Mouse (Mus musculus): ENCODE data around the gene Ulk3.
A peak's percentile ranks its signal among the peaks of the same experiment; 100 is the strongest.

Ulk3 gene

DNA sequence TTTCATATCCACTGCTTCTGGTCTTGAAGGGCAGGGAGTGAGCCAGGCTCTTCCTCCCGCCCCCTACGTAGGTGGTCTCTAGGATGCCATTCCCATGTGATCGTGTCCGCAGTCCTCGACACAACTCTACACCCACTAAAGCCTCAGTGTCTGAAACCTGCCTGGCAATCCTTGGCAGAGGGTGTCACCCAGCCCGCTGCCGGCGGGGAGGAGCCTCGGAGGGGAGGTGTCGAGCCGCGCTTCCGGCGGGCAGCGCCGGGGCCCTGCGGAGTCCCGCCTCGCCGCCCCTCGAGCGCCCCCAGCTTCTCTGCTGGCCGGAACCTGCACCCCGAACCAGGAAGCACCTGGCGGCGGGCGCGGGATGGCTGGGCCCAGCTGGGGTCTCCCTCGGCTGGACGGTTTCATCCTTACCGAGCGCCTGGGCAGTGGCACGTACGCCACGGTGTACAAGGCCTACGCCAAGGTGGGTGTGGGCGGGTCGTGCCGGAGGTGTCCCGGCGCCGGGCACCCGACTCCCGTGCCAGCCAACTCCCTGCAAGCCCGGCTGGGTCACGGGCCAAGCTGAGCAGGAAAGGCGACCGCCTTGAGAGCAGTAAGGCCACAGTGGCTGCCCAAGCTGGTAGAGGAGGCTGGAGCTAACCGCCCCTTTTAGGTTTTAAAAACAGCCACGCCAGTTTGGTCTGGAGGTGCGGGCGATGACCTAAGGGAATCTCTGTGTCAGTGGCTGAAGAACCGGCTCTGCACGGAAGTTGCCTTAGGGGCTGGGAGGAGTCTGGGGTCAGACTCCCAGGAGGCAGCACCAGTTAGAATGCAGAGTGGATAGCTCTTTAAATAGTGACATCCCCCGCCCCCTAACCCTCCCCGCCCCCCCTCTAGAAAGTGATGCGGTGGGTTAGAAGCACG is at the start of gene Ulk3:
Ulk3 (plus strand) TSS at position 229 of the 903 bp plus-strand sequence.
- DNase-seq = peak; percentile 98

DNA sequence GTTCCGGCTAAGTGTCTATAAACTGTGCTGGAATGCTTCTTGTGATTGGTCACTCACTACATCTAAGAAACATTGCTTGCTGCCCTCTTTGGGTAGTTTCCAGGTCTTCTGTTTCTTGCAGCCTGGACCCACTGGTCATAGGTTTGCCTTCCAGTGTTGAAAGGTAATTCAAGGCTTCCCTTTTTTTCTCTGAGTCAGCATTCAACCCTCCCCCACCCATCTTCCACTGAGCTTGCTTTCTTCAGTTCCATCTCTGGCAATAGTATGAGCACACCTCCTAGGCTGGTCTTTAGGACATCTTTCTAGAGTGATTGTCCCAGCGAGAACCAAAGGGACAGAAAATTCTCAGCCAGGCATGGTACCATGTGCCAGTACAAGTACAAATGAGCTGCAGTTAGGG is 49.7 kb upstream of the Ulk3 start:
- peak; percentile 74 for DNase-seq

DNA sequence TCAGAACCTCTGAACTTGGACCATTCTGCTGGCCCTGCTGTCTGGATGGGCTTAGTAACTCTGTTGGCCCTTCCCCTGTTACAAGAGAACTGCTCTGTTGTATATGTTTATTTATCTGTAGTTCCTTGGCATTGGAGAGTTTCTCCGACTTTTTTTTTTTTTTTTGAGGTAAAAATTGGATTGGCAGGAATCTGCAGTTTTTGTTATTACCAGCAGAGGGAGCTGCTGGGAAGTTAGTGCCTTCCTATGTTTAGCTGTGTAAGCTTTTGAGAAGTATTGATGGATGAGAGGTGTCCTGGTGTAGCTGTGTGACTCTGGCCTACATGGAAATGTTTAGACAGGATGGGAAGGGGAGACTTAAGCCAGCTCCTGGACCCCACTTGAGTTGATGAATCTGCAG is 47.9 kb upstream of the Ulk3 start:
- no peak for DNase-seq

DNA sequence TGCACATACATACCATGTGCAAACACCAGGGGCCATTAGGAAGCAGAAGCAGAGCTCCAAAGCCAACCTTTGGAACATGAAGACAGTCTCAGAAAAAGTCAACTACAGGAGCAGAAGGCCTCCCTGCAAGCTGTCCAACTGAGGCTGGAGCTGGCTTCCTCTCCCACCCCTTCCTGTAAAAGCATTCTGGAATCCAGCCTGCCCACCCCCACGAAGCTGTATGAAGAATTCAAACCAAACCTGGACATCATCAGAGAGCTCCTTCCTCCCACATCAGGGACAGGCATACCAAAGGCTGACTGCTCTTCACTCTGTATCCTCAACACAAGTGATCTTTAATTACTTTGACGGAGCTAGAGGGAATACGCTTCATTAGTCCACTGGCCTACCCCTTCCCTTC is 45.3 kb upstream of the Ulk3 start:
- no peak for DNase-seq

DNA sequence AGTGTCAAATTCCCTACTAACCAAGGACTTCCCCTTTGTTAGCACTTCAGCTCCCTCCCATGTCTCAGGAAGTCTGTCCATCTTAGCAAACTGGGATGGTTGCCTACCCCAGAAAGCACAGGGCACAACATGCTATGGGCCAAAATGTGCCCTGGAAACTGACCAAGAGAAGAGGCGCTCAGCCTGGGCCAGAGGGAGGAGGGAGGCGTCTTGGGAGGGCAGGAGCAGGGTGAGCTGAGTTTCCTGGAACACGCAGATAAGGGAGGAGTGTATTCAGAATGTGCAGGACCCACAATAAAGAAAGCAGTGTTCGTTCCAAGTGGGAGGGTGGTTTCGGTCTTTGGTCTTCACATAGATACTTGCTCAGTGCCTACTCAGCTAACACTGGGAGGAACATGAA is 42.0 kb upstream of the Ulk3 start:
- DNase-seq = peak; percentile 97

DNA sequence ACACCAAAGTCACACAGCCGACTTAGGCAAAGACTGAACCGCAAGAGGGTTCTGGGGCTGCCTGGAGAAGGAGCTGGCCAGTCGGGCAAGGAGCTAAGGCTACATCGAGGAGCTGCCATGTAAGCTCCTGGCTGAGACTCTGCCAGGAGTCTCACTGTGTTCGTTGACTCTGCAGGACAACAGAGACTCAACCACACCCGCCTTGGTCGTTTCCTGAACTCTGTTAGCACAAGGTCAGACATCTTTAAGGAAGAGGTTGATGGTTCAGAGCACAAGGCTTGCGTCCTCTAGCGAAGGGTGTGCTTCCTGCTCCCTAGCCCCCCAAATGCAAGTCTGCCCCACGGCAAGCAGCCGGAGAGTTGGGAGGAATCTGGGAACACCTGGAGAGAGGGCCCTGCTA is 41.4 kb upstream of the Ulk3 start:
- no peak for DNase-seq

DNA sequence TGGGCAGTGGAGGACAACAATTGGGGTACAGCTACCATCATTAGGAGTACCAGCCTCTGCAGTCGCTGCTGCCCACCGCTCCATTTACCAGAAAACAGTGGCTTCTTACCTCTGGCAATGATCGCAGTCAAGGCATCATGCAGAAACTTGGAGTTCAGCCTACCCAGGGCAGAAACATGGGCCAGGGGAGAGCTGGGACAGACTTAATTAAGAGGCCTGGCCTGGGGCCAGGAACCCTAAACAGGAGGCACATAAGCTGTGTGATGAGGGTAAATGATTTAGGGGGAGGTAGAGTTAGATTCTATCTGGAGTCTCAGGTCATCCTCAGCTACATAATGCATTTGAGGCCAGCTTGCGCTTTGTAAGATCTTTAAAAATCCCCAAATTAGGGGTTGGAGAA is 40.1 kb upstream of the Ulk3 start:
- DNase-seq = peak; percentile 94

DNA sequence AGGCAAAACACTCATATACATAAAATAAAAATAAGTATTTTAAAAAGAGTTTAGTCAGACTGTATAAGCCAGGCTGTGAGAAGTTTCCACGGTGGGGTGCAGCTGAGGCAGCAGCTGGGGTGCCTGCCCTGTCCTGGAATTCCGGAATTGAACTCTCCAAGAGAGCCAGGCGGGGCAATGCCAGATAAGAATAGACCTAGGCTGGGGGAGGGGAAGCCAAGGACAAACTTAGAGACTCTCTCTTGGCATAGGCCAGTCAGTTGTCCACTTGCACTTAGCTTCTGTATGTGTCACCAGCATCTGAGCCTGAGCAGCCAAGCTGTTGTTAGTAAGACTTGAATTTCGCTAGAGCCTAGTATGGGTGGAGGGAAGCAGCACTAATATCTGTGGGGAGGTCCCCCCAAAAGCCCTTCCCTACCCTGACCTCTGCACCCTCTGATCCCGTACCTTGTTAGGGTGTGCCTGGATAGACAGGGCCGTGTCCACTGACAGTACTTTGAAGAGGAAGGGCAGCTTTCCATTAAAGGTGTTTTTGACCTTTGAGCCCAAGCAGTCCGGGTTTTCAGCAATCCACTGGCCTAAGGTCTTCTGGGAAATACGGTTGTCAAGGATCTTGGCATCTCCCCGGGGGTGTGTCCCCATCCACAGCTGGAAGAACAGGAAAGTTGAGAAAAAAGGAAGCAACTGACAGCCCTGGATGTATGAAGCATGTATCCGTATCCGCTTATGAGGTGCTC is 39.0 kb upstream of the Ulk3 start:
- DNase-seq = peak; percentile 97

DNA sequence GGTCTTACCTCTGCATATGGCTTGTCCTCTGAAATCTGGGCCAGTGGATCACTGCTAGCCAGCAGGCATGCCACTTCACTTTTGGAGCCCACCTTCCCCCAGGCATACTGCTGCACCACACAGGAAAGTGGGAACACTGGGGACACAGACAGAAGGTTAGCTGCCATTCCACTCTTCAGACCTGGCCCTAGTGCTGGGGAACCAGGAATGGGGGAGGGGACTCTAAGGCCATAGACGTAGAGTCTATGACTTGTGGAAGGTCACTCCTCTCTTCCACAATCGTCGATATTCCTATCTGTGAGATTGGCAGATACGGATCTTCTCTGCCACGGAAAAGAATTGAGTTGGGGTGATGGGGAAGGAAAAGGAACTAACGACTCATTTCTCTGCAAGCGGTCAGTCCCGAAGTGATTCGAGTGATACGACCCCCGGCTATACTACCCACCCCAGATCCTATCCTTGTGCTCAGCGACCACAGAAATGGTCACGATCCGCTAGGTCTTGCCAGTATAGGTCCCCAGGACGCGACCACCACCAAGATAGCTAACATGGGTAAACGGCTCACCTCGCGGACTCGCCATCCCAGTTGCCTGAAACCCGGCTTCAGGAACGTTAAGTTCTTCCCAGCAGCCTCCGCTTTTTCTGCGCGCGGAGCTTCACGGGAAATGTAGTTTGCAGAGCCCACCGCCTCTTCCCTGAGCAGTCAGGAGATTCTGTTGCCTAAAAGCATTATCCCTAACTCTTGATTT is 36.9 kb upstream of the Ulk3 start, which contains the start of gene Mpi:
Mpi (minus strand) TSS at position 625 of the 749 bp plus-strand sequence.
- DNase-seq = peak; percentile 96

DNA sequence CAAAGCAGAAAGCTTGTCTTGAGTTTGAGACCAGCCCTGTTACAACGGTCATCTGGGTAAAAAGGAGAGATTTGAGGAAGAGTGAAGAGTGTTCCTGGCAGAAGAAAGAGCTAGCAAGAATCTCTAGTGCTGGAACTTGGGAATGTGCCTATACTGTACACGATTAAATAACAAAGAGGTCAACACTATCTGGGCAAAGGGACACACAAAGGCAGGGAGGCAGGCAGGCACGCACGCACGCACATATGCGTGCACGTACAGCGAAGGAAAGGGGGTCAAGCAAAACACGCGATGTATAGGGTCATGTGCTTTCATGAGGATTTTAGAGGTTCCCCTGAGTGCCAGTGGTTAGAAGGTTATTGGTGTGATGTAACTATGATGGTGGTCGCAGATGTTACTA is 36.1 kb upstream of the Ulk3 start:
- no peak for DNase-seq

DNA sequence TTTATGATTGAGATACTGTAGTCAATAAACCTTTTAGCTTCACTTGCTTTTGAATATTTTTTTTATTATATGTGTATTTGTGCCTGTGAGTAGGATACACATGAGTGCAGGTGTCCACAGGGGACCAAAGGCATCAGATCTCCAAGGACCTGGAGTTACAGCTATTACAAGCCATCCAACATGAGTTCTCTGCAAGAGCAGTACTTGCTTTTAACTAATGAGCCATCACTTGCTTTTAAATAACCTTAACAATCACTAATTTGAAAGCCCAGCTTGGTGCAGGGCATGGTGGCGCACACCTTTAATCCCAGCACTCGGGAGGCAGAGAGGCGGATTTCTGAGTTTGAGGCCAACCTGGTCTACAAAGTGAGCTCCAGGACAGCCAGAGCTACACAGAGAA is 34.5 kb upstream of the Ulk3 start:
- DNase-seq = no peak

DNA sequence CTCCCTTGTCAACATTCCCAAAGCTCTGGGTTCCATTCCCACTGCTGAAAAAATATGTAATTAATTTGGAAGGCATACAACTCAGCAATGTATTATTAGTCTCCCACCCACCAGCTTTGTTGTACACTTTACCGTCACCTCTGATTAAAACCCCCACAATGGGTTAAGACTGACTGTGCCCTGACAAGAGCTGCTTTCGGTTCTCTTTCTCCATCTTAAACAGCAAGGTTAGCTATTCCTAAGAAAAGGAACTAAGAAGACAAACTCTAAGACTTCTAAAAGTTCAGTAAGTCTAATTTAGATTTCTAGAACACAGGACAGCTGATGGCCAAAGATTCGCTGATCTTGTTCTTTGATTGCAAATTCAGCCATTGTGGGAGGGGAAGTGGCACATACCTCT is 32.0 kb upstream of the Ulk3 start:
- no peak for DNase-seq

DNA sequence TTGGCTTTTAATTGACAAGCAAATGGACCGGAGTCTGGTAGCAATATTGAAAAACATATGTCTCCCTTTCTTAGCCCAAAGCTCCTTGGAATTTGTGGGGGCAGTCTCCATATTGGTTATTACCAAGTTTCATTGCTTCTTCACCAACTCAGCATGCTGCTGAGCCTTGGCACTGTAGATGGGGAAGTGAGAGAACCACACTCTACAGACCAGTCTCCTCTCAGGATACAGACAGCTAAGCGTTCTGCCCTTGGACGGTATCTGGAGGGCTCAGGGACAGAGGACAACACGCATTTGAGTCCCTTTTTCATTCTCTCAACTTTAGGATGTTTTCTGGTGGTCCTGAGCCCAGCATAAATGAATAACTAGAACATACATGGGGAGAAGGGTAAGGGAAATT is 30.6 kb upstream of the Ulk3 start:
- peak; percentile 92 for DNase-seq

DNA sequence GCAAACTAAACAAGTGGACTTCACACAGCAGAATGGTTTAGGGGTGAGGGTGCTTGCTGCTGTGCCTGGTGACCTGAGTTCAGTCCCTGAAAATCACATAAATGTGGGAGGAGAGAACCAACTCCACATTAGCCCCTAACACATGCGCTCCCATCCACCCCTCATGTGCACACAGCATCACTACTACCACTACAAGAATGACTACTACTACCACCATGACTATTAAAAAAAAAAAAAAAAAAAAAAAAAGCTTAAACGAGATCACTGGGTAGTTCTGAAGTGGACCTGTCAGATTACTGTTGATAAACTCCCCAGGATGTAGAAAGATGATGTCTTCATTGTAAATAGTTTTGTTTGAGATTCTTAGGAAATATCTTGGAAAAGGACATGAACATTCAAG is 29.7 kb upstream of the Ulk3 start:
- DNase-seq = no peak

DNA sequence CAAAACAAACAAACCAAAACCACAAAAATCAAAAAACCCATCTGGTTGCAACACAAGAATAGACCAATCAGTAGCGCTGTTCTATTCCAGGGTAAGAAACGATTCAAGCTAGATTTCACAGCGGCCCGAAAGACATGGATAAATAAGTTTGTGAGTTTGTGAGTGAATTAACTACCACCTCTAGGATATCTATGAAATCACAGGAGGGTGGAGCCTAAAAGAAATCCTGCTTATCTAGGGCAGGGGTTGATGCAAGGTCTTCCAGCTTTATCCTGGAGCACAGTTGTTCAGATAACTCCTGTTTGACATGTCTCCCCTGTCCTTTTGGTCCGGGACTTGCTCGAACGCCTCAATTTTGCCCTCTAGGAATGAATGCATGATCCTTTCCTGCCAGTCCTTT is 29.0 kb upstream of the Ulk3 start:
- no peak for DNase-seq

DNA sequence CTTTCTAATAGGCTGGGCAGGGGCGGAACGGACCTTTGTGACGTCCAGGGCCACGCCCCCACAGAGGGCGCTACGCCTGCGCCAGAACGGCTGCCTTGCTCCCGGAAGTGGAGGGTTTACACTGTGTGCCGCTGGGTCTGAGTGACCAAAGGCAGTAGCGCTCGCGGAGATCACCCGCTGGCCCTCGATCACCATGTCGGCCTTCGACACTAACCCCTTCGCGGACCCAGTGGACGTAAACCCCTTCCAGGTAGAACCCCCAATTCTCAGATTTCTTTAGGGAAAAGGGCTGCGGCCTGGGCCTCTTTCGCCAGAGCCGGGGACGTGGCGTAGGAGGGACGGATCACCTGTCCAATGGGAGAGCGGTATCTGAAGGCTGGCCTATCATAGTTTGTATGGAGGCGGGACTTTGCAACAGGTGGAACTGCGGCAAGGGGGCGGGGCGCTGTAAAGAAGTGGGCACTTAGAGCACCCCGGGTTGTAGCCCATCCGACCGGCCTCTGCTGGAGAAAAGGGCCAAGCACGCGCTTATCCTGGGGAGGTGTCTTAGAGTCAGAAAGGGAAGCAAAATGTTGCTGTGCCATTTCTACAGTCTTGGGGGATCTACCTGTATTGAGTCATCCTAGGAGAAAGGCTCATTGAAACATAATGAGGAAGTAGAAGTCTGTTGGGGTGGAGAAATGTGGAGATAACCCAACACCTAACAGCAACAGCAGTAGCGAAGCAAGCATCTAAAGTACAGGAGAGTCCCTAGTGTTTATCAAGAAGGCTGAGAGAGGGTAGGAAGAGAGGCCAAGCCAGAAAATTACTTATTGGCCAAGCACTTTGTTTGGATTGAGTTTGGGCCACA is 28.2 kb upstream of the Ulk3 start, which contains the start of gene Scamp2:
Scamp2 (plus strand) TSS at position 83 of the 850 bp plus-strand sequence.
- peak; percentile 100 for DNase-seq

DNA sequence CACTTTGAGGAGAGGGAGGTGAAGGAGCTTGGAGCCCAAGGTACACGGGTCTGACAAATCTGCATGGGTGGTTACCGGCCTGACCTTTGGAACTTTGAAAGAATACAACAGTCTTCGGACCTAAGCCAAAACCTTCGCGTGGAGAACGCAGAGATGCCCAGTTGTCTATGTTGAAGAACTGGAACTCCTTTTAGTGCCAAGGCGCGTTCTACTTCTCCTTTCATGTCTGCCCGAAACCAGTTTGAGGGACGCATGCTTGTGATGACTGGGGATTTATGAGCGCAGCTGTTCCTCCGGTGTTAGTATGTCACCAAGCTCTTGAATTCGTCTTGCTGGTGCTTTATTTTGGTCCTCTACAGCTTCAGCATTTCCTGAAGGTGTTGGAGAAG is 27.5 kb upstream of the Ulk3 start:
- peak; percentile 95 for DNase-seq

DNA sequence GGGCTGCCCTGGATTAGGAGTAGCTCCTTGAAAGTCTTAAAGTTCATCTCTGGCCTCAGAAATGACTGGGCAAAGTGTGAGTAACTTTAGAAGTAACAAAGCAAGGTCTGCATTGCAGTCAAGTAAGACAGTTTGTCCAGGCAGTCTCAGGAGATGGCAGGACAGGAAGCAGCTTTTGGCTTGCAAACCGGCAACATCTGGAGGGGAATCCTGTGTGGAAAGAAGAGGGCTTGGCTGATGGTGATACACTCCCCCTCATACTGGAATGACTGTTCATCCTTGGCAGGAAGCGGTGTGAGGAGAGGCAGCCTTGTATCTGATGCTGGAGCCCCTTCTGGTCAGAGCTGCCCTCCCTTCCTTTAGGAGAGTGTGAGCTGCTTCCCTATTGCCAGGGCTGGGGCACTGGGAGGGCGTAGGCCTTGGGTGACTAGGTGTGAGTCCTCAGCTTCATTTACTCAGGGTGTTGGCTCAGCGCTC is 26.3 kb upstream of the Ulk3 start:
- peak; percentile 98 for DNase-seq

DNA sequence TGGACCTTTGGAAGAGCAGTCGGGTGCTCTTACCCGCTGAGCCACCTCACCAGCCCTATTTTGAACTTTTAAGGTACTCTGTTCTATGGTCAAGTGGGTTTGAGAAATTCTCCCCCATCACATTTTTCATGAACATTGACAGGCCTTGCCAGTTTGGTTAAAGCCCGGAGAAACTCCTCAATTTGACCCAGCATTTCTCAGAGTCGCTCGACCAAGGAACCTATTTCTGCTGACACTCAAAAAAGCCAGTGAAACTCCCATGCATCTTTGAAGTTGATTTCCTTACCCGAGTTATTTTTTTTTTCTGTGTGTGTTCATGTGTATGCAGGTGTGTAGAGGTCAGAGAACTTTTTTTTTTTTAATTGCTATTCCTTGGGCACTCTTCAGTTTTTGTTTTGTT is 24.6 kb upstream of the Ulk3 start:
- no peak for DNase-seq

DNA sequence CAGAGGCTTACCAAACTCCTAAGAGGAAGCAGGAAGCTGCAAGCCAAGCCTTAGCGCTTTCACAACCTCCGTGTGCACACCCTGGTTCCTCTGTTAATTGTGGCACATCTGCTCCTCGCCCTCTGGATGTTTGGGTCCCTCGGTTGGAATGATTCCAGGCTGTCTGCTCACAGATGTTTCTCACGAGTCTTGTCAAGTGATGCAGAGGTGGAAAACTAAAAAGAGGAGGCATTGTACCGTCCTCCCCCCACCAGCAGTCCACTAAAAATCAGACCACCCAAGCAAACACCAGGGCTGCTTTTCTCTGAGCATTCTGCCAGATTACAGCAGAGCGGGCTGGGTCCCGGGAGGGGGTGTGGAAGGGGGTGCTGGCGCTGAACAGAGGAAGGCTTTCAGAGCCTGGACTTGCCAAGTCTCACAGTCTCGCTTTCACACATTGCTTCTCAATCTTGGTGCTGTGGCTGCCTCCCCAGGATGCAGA is 23.5 kb upstream of the Ulk3 start:
- DNase-seq = peak; percentile 98

DNA sequence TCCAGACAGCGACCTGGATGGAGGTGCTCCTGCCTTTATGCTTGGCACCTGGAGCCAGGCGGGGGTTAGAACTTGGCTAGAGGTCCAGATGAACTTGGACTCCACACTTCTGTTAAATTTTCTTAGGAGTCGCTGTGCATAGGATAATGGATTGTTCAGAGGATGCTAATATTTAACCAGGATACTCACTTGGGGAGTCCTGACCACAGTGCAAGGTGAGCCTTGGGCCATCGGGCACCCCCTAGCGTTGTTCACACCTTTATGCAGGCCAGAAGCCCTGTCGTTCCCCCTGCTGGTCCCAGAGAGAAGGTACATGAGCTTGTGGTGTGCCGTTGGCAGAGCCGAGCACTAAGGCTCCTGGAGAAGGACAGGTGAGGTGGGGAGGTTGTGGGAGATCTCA is 22.4 kb upstream of the Ulk3 start:
- peak; percentile 91 for DNase-seq

DNA sequence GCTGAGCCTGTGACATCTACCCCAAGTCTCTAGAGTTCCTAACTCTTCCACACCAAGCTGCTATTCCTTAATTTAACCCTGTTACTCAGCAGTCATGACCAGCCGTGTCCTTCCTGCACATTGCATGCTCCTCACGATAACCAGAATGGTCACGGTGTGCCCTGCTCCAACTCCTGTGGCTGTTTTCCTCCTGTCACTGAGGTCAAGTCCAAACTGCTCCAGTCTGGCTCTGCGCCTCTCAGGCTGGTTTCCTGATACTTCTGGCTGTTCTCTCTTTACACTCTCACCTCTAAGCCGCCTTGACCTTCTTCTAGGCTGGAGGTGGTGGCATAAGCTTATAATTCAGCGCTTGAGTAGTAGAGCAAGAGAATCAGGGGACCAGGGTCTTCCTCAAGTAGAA is 20.8 kb upstream of the Ulk3 start:
- DNase-seq = no peak
